Mouse (Mus musculus): ENCODE measurements around the gene Eps8l2. TPM values are rescaled to one million over a fixed set of nuclear protein-coding genes. Genes with fewer than 3 reads are reported as not detected.

The Eps8l2 gene
- total and polyA plus RNA-seq, 2 experiments from 2014 or later, result 0.48 to 2.4 TPM

DNA sequence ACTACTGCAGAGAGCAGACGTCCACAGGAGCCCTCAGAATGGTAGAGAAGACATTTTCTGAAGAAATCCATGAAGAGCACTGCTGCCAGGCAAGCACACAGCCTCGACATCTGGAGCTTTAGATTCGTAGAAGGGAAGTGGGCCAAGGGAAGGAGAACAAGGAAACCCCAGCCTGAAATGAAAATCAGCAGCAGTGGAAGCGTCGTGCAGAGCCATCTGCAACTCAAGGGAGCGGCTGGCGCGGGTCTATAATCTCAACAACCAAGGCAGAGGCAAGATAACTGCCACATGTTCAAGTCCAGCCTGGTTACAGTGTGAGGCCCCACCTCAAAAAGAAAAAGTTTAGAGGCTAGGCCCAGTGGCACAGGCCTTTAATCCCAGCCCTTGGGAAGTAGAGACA lies 23.6 kb upstream of the Eps8l2 start:
- H3K4me2 ChIP-seq (ENCODE audit: low read depth, low read length, poor library complexity, severe bottlenecking), result no peak overlapping the region
- no peaks in the 10 kb centered on the region for H3K4me1 ChIP-seq (ENCODE audit: insufficient read depth, low read length)
- 92% methylated on average over 8 of the region's 8 CpGs for WGBS
- peaks cover 78% of the 10 kb centered on the region for H3K36me3 ChIP-seq (ENCODE audit: insufficient read depth, low read length)
- no peak overlapping the region for H3K4me3 ChIP-seq (ENCODE audit: low read depth, low read length)
- TF ChIP-seq CTCF (IDR thresholded peaks at IDR 0.05), result no peak
- ATAC-seq (ENCODE audit: low FRiP score), result no peak
- no peaks in the 10 kb centered on the region for H3K27me3 ChIP-seq (ENCODE audit: insufficient read depth, low read length)
- H3K27ac ChIP-seq (ENCODE audit: low read depth, low read length), result no peak overlapping the region
- no peak for DNase-seq (ENCODE audit: low spot score)
- no peak overlapping the region for H3K9ac ChIP-seq (replicated peaks; ENCODE audit: low read length, poor library complexity, severe bottlenecking)
- no peaks in the 10 kb centered on the region for H3K9me3 ChIP-seq (ENCODE audit: low read length)

DNA sequence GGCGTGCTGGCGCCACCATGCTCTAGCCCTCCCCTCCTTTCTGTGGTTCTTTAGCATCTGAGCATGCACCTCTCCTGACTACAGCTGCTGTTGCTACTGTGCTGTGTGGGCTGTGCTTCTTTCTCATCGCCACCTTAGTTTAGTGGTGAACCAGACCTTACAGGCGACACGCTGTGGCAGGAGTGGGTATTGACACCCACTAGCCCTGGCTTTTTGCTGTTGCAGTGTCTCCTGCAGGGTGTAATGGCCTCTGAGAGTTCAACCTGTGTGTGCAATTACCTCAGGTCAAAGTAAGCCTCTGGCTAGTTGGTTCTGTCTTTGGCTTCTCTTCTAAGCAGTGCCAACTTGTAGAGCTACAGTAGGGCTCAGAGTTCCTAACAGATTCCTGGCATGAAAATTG lies 22.7 kb upstream of the Eps8l2 start:
- Histone ChIP-seq H3K4me2 (ENCODE audit: low read depth, low read length, poor library complexity, severe bottlenecking) (no peak overlapping the region), H3K27me3 (ENCODE audit: insufficient read depth, low read length) (no peaks in the 10 kb centered on the region), H3K27ac (ENCODE audit: low read depth, low read length) (no peak overlapping the region), H3K9me3 (ENCODE audit: low read length) (no peaks in the 10 kb centered on the region), H3K4me1 (ENCODE audit: insufficient read depth, low read length) (no peaks in the 10 kb centered on the region), H3K4me3 (ENCODE audit: low read depth, low read length) (no peak overlapping the region), H3K36me3 (ENCODE audit: insufficient read depth, low read length) (peaks cover 76% of the 10 kb centered on the region), H3K9ac (replicated peaks; ENCODE audit: low read length, poor library complexity, severe bottlenecking) (no peak overlapping the region)
- ATAC-seq (ENCODE audit: low FRiP score), result no peak
- TF ChIP-seq CTCF (IDR thresholded peaks at IDR 0.05), result peak; percentile 60
- WGBS, result 80% methylated on average over 5 of the region's 5 CpGs
- DNase-seq (ENCODE audit: low spot score), result peak; percentile 29

DNA sequence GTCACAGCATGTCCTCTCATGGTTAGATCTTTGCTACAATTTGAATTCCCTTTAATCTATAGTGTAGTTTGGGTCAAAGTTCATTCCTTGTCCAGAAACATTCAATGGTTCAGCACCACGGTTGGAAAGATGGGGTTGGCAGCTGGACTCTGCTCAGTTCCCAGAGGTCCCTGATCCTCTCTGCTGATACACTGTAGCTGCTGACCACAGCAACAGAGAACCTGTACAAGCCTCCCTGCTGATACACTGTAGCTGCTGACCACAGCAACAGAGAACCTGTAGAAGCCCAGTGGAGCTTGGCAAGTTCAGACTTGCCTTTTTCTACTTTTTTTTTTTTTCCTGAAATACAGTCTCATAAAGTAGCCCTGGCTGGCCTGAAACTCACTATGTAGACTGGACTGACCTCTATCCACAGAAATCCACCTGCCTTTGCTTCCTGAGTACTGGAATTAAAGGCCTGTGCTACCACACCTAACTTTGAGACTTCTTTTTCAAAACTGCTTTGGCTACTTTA lies 21.0 kb upstream of the Eps8l2 start:
- peaks cover 78% of the 10 kb centered on the region for H3K36me3 ChIP-seq (ENCODE audit: insufficient read depth, low read length)
- ATAC-seq (ENCODE audit: low FRiP score) (no peak), DNase-seq (ENCODE audit: low spot score) (no peak)
- no peaks in the 10 kb centered on the region for H3K9me3 ChIP-seq (ENCODE audit: low read length)
- TF ChIP-seq CTCF (IDR thresholded peaks at IDR 0.05), result no peak
- H3K27me3 ChIP-seq (ENCODE audit: insufficient read depth, low read length), result no peaks in the 10 kb centered on the region
- H3K4me3 ChIP-seq (ENCODE audit: low read depth, low read length), result no peak overlapping the region
- no peak overlapping the region for H3K9ac ChIP-seq (replicated peaks; ENCODE audit: low read length, poor library complexity, severe bottlenecking)
- 79% methylated on average over 1 of the region's 1 CpGs for WGBS
- H3K4me1 ChIP-seq (ENCODE audit: insufficient read depth, low read length), result no peaks in the 10 kb centered on the region
- no peak overlapping the region for H3K27ac ChIP-seq (ENCODE audit: low read depth, low read length)
- no peak overlapping the region for H3K4me2 ChIP-seq (ENCODE audit: low read depth, low read length, poor library complexity, severe bottlenecking)

DNA sequence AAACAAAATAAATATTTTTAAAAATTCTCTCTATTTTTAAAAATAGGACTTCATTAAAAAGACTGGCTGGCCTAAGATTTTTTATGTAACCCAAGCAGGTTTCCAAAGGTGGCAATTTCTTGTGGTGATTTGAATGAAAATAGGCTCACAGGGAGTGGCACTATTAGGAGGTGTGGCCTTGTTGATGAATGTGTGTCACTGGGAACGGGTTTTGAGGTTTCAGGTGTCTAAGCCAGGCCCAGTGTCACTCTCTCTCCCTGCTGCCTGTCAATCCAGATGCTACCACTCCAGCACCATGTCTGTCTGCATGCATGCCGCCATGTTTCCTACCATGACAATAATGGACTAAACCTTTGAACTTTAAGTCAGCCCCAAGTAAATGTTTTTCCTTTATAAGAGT lies 19.2 kb upstream of the Eps8l2 start:
- Histone ChIP-seq H3K9me3 (ENCODE audit: low read length) (no peaks in the 10 kb centered on the region), H3K4me2 (ENCODE audit: low read depth, low read length, poor library complexity, severe bottlenecking) (no peak overlapping the region), H3K27ac (ENCODE audit: low read depth, low read length) (no peak overlapping the region), H3K4me1 (ENCODE audit: insufficient read depth, low read length) (no peaks in the 10 kb centered on the region), H3K27me3 (ENCODE audit: insufficient read depth, low read length) (no peaks in the 10 kb centered on the region), H3K4me3 (ENCODE audit: low read depth, low read length) (no peak overlapping the region), H3K9ac (replicated peaks; ENCODE audit: low read length, poor library complexity, severe bottlenecking) (no peak overlapping the region), H3K36me3 (ENCODE audit: insufficient read depth, low read length) (peaks cover 71% of the 10 kb centered on the region)
- ATAC-seq (ENCODE audit: low FRiP score) (no peak), DNase-seq (ENCODE audit: low spot score) (no peak)
- WGBS, result 76% methylated on average over 2 of the region's 2 CpGs
- no peak for TF ChIP-seq CTCF (IDR thresholded peaks at IDR 0.05)

DNA sequence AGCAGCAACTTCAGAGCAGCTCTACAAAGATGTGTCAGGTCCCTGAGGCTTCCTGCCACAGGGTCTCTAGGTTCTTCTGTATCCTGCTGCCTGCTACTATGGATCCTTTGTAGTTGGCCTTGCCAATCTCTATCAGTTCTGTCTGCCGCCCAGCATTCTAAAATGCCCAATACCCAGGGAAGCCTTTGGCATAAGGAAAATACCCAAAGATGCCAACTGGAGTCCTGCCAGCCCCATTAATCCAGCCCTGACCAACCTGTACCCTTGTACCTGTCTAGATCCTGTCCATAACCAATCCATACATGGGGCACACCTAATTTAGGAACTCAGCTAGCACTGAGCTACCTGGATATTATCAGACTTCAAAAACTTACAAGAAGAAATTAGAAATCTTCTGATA lies 14.0 kb upstream of the Eps8l2 start:
- H3K27ac ChIP-seq (ENCODE audit: low read depth, low read length), result no peak overlapping the region
- no peak overlapping the region; the same call in 1 of the 2 replicates for H3K9ac ChIP-seq (replicated peaks; ENCODE audit: low read length, poor library complexity, severe bottlenecking)
- no peak overlapping the region for H3K4me3 ChIP-seq (ENCODE audit: low read depth, low read length)
- DNase-seq (ENCODE audit: low spot score) (no peak), ATAC-seq (ENCODE audit: low FRiP score) (no peak)
- H3K4me1 ChIP-seq (ENCODE audit: insufficient read depth, low read length), result peaks cover 11% of the 10 kb centered on the region; the same call in 1 of the 2 replicates
- peak overlapping the region; percentile 2; the same call in 1 of the 2 replicates for H3K4me2 ChIP-seq (ENCODE audit: low read depth, low read length, poor library complexity, severe bottlenecking)
- H3K9me3 ChIP-seq (ENCODE audit: low read length), result no peaks in the 10 kb centered on the region
- no peak for TF ChIP-seq CTCF (IDR thresholded peaks at IDR 0.05)
- no peaks in the 10 kb centered on the region for H3K27me3 ChIP-seq (ENCODE audit: insufficient read depth, low read length)
- H3K36me3 ChIP-seq (ENCODE audit: insufficient read depth, low read length), result peaks cover 32% of the 10 kb centered on the region
- WGBS, result 77% methylated on average over 1 of the region's 1 CpGs

DNA sequence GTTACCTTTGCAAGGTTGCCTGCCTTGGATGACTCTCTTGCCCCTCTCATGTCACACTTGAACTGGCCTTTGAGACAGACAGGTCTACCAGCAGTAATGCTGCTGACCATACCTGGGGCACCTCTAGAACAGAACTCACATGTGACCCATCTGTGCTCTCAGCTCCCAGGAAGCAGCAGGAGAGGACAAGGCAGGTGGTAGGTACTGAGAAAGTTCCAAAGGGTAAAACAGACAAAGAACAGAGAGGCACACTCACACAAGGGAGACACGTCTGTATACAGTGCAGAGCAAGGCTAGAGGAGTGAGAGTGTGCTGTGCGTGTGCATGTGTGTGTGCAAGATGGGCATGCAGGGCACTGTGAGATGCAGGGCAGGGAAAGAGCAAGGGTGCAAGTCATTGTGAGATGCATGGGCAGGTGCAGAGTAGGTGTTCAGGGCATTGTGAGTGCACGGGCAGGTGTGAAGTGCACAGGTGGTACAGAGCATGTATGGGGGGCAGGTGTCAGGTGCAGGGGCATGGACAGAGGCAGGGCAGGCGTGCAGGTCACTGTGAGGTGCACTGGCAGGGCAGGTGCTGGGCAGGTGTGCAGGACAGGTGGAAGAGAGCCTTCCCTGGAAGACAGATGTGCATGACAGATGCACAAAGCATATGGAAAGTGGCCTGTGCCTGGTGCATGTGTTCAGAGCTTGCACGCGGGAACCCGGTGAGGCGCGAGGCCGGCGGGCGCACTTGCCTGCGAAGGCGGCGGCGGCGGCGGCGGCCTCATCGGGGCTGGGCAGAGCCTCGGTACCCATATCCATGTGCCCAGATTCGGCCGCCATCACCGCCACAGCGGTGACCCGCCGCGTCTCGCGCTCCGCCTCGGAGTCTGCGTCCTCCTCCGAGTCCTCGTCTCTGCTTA lies 11.9 kb upstream of the Eps8l2 start:
- peaks cover 11% of the 10 kb centered on the region; the same call in 1 of the 2 replicates for H3K4me1 ChIP-seq (ENCODE audit: insufficient read depth, low read length)
- WGBS, result 3% methylated on average over 32 of the region's 35 CpGs
- no peak for DNase-seq (ENCODE audit: low spot score)
- no peaks in the 10 kb centered on the region for H3K9me3 ChIP-seq (ENCODE audit: low read length)
- H3K36me3 ChIP-seq (ENCODE audit: insufficient read depth, low read length), result peaks cover 17% of the 10 kb centered on the region
- H3K27me3 ChIP-seq (ENCODE audit: insufficient read depth, low read length), result no peaks in the 10 kb centered on the region
- peak overlapping the region; percentile 100 for H3K27ac ChIP-seq (ENCODE audit: low read depth, low read length)
- TF ChIP-seq CTCF (IDR thresholded peaks at IDR 0.05), result no peak
- H3K4me3 ChIP-seq (ENCODE audit: low read depth, low read length), result peak overlapping the region; percentile 65
- peak overlapping the region; percentile 89 for H3K9ac ChIP-seq (replicated peaks; ENCODE audit: low read length, poor library complexity, severe bottlenecking)
- peak; percentile 33; the same call in 1 of the 2 replicates for ATAC-seq (ENCODE audit: low FRiP score)
- H3K4me2 ChIP-seq (ENCODE audit: low read depth, low read length, poor library complexity, severe bottlenecking), result peak overlapping the region; percentile 99
